Mouse (Mus musculus): ENCODE data around the gene Lbhd1. TPM values are rescaled to one million over a fixed set of nuclear protein-coding genes. Genes with fewer than 3 reads are reported as not detected.
A peak's percentile ranks its signal among the peaks of the same experiment; 100 is the strongest.
"Not testable (repeated sequence)": the region's sequence is repeated elsewhere in the genome, so short reads cannot be mapped to it uniquely, and the experiment has no call there.

The Lbhd1 gene
- polyA plus RNA-seq, 1 experiment from 2014 or later, result 57.7 TPM

DNA sequence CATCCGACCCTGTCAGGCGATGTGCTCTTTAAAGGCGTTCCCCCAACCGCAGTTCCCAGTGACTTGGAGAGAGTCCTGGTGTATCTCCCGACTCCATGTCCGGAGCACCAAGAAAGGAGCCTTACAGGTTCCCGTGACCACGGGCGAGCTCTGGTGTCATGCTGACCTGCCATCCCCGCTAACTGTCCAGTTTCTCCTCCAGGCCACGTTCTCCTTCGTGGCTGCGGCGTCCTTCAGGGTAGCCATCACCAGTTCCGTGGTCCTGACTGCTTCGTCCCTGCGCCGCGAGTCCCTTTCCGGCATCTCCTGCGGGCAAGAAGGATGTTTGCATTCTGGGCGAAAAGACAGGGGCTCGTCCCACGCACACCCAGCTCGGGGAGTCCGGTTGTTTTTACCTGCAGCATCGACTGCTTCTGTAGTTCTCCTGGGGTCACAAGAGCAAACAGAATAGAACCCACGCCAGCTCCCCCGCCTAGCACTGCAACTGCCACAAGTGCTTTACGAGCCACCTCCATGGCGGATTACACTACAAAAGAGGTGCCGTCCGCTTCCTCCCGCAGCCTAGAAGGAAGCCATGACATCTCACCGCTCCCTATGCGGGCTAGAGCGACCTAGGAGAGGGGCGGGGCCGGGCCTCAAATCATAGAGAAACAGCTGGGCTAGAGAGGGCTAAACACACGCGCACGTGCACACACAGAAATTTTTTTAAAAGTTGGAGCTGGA, 3.1 kb upstream of the Lbhd1 start, which contains the start of gene Uqcc3:
Uqcc3 (minus strand) TSS at position 613 of the 723 bp plus-strand sequence.
- under 1% methylated on average over 42 of the region's 42 CpGs for WGBS

DNA sequence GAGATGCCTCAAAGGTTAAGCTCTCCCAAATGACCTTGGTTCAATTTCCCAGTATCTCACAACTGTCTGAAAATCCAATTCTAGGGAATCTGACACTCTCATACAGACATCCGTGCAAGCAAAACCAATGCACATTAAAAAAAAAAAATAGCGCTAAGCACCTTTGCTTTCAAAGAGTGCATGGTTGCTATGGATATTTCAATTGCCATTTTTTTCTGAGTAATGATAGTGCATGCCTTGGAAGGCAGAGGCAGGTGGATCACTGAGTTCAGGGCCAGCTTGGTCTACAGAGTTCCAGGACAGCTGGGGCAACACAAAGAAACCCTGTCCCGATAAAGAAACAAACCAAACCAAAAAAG, 2.5 kb upstream of the Lbhd1 start:
- Histone ChIP-seq H3K27ac (peak overlapping the region; percentile 91; the same call in 1 of the 2 replicates), H3K4me1 (replicated peaks) (peaks cover 16% of the 10 kb centered on the region), H3K4me3 (peak overlapping the region; percentile 81), H3K4me2 (peak overlapping the region; percentile 68), H3K9ac (peak overlapping the region; percentile 95), H3K27me3 (no peaks in the 10 kb centered on the region), H3K9me3 (no peaks in the 10 kb centered on the region), H3K36me3 (peaks cover 11% of the 10 kb centered on the region)
- 0 out of 2 replicates have a peak, but pooled peaks have one; percentile 3 for ATAC-seq (ENCODE audit: low FRiP score)
- WGBS, result 14% methylated on average over 3 of the region's 3 CpGs

More for the DNA sequence above, 3.1 kb upstream of the Lbhd1 start, which contains the start of gene Uqcc3:
- Histone ChIP-seq H3K36me3 (peaks cover 17% of the 10 kb centered on the region), H3K9me3 (no peaks in the 10 kb centered on the region), H3K4me3 (peak within 1 kb of the TSS; percentile 81), H3K9ac (peak within 1 kb of the TSS; percentile 95), H3K27me3 (no peaks in the 10 kb centered on the region), H3K27ac (peak within 1 kb of the TSS; percentile 91), H3K4me1 (replicated peaks) (peaks cover 16% of the 10 kb centered on the region), H3K4me2 (peak within 1 kb of the TSS; percentile 68)
- ATAC-seq (ENCODE audit: low FRiP score), result peak; percentile 97

DNA sequence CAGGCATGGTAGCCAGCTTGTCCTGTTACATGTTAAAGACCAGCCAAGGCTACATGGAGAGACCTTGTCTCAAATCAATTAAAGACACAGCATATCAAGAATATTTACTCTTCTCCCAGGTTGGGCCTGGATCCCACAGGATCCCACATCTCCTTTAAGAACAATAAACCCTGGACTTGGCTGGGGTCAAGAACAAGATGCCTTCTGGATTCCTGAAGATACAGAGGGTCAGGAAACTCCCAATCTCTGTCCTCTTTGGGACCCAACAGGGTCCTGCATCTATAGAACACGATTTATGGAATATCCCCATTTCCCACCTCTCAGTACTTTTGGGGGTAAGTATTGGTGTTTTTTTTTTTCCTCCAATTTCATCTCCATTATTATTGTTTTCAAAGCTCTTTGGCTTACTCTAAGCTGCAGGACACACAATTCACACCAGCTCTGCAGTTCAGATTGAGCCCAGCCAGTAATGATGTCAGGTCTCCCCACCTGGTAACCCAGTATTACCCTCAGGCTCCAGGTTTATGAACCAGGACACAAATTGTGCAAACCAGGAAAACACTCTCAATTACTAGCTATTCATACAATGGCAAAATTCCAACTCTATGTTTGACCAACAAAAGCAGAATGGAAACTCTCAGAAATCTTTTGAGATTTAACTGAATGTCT, 3.5 kb downstream of the Lbhd1 start:
- no peaks in the 10 kb centered on the region for H3K27me3 ChIP-seq
- 0 out of 2 replicates have a peak overlapping the region, but pooled peaks have one; percentile 76 for H3K4me2 ChIP-seq
- no peak overlapping the region for H3K4me3 ChIP-seq
- H3K27ac ChIP-seq, result no peak overlapping the region
- ATAC-seq (ENCODE audit: low FRiP score), result no peak
- no peak overlapping the region for H3K9ac ChIP-seq
- H3K36me3 ChIP-seq, result peaks cover 7% of the 10 kb centered on the region; the same call in 1 of the 2 replicates
- no peaks in the 10 kb centered on the region for H3K9me3 ChIP-seq
- WGBS, result 50% methylated on average over 1 of the region's 1 CpGs
- peaks cover 16% of the 10 kb centered on the region for H3K4me1 ChIP-seq (replicated peaks)

DNA sequence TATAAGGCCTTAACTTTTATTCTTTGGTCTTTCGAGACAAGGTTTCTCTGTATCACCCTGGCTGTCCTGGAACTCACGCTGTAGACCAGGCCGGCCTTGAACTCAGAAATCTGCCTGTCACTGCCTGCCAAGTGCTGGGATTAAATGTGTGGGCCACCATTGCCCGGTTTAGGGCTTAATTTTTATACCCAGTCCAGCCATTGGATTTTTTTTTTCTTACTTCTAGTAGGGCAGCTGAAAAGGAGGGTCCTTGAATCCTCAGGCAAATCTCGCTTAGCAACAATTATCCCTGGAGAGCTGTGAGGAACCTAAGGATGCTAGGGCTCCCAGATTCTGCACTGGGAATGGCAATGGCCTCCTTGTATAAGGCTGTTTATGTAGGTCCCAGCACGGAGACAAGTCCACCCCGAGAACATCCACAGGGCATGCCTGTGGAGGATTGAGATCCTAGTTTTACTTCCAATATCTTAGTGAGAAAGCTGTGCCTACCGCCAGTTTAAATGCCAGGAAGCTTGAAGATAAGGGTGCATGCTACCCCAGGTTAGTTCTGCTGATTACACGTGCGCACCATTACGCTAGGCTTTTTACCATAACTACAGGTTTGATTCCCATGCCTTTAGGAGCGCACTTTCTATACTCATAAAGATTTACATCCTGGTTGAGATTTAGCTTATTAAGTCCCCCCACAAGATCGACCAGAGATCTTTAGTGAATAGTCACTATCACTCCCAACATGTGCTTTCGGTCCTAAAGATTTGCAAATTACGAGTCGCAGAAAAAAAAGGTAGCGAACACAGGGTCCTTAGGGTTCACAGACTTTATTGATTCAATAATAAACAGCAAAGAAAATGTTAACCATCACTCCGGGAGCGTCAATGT, 4.3 kb downstream of the Lbhd1 start:
- 17% methylated on average over 19 of the region's 19 CpGs for WGBS
- Histone ChIP-seq H3K9me3 (no peaks in the 10 kb centered on the region), H3K4me2 (peak overlapping the region; percentile 76), H3K9ac (peak overlapping the region; percentile 81), H3K27ac (peak overlapping the region; percentile 86), H3K4me3 (peak overlapping the region; percentile 62), H3K36me3 (peaks cover 7% of the 10 kb centered on the region; the same call in 1 of the 2 replicates), H3K27me3 (no peaks in the 10 kb centered on the region), H3K4me1 (replicated peaks) (peaks cover 19% of the 10 kb centered on the region)
- ATAC-seq (ENCODE audit: low FRiP score), result no peak

DNA sequence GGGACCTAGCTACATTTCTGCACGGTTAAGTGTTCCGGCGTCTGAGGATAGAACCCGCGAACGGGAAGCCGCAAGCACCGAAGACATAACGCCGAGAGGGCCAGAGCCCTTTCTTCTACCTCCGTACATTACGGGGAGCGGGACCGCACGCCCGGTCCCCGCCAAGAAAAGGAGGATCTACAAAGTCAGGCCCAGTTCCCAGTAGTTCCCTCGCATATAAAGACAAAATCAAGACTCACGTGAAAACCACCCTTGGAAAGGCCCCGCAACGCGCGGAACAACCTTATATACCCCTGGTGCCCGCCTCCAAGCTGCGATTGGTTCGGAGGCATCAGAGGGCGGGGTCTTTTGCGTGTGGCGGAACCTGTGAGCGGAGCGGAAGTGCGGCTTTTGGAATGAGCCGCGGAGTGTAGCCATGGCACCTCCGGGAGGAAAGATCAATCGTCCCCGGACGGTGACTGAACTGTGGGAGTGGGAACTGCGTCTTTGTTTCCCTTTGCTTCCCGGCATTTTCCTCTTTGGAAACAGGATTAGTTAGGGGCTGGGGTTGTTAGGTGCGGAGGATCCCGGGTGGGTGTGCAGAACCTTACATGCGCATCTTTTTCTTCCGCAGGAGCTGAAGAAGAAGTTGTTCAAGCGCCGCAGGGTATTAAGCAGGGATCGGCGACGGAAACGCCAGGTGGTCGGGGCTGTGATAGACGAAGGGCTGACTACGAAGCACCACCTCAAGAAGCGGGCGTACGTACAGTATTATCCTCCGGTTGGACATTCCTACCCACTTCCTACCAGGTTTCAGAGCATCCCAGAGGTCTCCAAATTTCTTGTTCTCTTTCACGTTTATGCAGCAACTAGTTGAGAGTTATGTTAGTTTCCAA, 5.2 kb downstream of the Lbhd1 start, which contains the start of the genes 1810009A15Rik and Gm49416:
1810009A15Rik (plus strand) TSS at position 343 of the 875 bp plus-strand sequence.
Gm49416 (plus strand) TSS at position 416 of the 875 bp plus-strand sequence.
- Histone ChIP-seq H3K27ac (peak within 1 kb of the TSS; percentile 86), H3K36me3 (peaks cover 7% of the 10 kb centered on the region; the same call in 1 of the 2 replicates), H3K4me2 (peak within 1 kb of the TSS; percentile 76), H3K9ac (peak within 1 kb of the TSS; percentile 81), H3K4me1 (replicated peaks) (peaks cover 25% of the 10 kb centered on the region), H3K27me3 (no peaks in the 10 kb centered on the region), H3K4me3 (peak within 1 kb of the TSS; percentile 62), H3K9me3 (no peaks in the 10 kb centered on the region)
- peak; percentile 95 for ATAC-seq (ENCODE audit: low FRiP score)
- under 1% methylated on average over 58 of the region's 58 CpGs for WGBS

DNA sequence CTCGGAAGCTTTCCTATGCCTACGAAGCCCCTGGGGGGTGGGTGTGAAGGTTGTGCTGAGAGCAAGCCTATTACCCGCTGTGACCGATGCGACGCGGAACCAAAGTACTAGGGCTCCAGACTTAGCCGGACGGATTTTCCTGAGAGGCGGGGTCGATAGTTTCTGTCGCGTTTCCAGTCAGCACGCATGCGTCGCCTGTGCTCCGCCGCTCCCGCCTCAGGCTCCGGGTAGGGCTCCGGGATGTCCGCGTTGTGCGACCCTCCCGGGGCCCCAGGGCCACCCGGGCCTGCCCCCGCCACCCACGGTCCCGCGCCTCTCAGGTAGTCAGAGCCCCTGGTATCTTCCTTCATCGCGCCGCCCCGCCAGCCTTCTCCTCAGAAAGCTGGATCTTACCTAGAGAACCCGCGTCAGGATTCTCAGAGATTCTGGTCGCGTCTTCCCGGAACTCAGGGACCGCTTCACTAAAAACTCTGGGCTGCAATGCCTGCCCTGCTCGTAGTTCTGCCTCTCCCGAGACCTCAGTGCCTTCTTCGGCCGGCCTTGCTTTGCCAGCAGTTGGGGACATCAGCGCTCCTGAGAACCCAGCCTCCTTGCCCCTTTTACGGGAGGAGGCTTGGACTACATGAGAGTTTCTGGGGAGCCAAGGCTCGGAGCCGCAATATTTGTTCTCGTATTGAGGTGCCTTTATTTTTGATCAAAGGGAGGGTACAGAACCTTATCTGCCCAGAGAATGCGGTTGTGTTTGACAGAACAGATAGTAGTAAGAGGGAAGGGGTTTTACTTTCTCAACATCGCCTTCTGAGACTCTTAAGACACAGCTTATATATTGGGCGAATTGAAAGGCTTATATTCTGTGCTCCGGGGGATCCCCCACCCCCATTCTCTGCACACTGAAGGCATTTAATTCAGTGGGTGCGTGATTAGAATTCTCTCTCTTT, 9.6 kb downstream of the Lbhd1 start, which contains the start of gene Ints5:
Ints5 (plus strand) TSS at position 177 of the 938 bp plus-strand sequence.
- H3K27ac ChIP-seq, result peak within 1 kb of the TSS; percentile 89
- H3K36me3 ChIP-seq, result peaks cover 31% of the 10 kb centered on the region
- peaks cover 48% of the 10 kb centered on the region for H3K4me1 ChIP-seq (replicated peaks)
- peak within 1 kb of the TSS; percentile 96 for H3K4me2 ChIP-seq
- no peaks in the 10 kb centered on the region for H3K9me3 ChIP-seq
- peak within 1 kb of the TSS; percentile 79 for H3K4me3 ChIP-seq
- peak within 1 kb of the TSS; percentile 91 for H3K9ac ChIP-seq
- peak; percentile 34 for ATAC-seq (ENCODE audit: low FRiP score)
- no peaks in the 10 kb centered on the region for H3K27me3 ChIP-seq
- WGBS, result 2% methylated on average over 54 of the region's 54 CpGs

DNA sequence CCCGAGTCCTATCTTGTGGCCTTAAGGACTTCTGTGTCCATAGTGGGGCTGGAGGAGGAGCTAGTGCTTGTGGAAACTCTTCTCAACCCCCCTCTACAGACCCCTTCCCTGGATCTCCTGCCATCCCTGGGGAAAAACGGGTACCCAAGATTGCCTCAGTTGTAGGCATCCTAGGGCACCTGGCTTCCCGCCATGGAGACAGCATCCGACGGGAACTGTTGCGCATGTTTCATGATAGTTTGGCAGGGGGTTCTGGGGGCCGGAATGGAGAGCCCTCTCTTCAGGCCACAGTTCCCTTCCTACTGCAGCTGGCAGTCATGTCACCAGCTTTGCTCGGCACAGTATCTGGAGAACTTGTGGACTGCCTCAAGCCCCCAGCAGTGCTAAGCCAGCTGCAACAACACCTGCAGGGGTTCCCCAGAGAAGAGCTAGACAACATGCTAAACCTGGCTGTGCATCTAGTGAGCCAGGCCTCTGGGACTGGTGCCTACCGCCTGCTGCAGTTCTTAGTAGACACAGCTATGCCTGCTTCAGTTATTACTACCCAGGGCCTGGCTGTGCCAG, 11.9 kb downstream of the Lbhd1 start:
- Histone ChIP-seq H3K27ac (no peak overlapping the region), H3K27me3 (no peaks in the 10 kb centered on the region), H3K36me3 (peaks cover 31% of the 10 kb centered on the region), H3K4me3 (no peak overlapping the region), H3K9me3 (no peaks in the 10 kb centered on the region), H3K4me1 (replicated peaks) (peaks cover 53% of the 10 kb centered on the region), H3K9ac (0 out of 2 replicates have a peak overlapping the region, but pooled peaks have one; percentile 77), H3K4me2 (no peak overlapping the region)
- ATAC-seq (ENCODE audit: low FRiP score), result no peak
- WGBS, result 95% methylated on average over 9 of the region's 9 CpGs

DNA sequence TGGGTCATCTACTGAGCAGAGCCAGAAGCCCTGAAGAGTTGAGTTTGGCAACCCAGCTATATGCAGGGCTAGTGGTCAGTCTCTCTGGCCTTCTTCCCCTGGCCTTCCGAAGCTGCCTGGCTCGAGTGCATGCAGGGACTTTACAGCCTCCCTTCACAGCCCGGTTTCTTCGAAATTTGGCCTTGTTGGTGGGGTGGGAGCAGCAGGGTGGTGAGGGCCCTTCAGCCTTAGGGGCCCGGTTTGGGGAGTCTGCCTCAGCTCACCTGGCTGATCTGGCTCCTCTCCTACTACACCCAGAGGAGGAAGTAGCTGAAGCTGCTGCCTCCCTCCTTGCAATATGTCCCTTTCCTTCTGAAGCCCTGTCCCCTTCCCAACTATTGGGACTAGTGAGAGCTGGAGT, 12.7 kb downstream of the Lbhd1 start:
- H3K27ac ChIP-seq; H3K9me3 ChIP-seq; H3K4me3 ChIP-seq; H3K4me2 ChIP-seq; ATAC-seq (ENCODE audit: low FRiP score); H3K27me3 ChIP-seq: not testable (repeated sequence)
- peaks cover 54% of the 10 kb centered on the region for H3K4me1 ChIP-seq (replicated peaks)
- peak overlapping the region; percentile 77; the same call in 1 of the 2 replicates for H3K9ac ChIP-seq
- H3K36me3 ChIP-seq, result peaks cover 24% of the 10 kb centered on the region
- WGBS, result 93% methylated on average over 5 of the region's 5 CpGs

DNA sequence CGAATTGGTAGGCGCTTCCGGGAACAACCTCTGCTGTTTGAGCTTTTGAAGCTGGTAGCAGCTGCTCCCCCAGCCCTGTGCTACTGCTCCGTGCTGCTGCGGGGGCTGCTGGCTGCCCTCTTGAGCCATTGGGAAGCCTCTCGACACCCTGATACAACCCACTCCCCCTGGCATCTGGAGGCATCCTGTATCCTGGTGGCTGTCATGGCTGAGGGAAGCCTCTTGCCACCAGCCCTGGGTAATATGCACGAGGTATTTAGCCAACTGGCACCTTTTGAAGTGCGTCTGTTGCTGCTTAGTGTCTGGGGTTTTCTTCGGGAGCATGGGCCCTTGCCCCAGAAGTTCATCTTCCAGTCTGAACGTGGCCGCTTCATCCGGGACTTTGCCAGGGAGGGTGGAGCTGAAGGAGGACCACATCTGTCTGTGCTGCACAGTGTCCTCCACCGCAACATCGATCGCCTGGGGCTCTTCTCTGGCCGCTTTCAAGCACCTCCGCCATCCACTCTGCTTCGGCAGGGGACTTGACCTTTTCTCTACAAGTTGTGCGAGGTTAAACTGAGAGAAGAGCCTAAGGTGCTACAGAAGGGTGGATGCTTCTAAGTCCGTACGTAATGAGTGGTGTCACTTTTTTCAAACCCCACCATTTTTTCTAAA, 13.8 kb downstream of the Lbhd1 start:
- Histone ChIP-seq H3K36me3 (peaks cover 29% of the 10 kb centered on the region), H3K4me1 (replicated peaks) (peaks cover 56% of the 10 kb centered on the region), H3K27ac (peak overlapping the region; percentile 85), H3K4me3 (peak overlapping the region; percentile 94), H3K4me2 (peak overlapping the region; percentile 90), H3K9ac (peak overlapping the region; percentile 77)
- peak; percentile 72 for ATAC-seq (ENCODE audit: low FRiP score)
- 22% methylated on average over 21 of the region's 21 CpGs for WGBS
- H3K9me3 ChIP-seq, H3K27me3 ChIP-seq: not testable (repeated sequence)

Measured in hindbrain, embryonic 13.5 days (tissue).